Mouse (Mus musculus) forebrain, postnatal 0 days (tissue): ENCODE measurements around the gene Rnf181. TPM values are rescaled to one million over a fixed set of nuclear protein-coding genes. Genes with fewer than 3 reads are reported as not detected.

Experiments
- ATAC-seq: fragments of 200-750 bp; cut with Nextera tagmentation; 2 replicates; pipeline ENCODE4 v1.8.0; 2017; ENCODE audit warnings: mild to moderate bottlenecking, moderate library complexity
- DNase-seq: peaks from one replicate; pipeline ENCODE4 v3.0.0-alpha.2; 2015
- H3K27ac ChIP-seq: fragments of 300-500 bp; sonication (generic); 2 replicates; pipeline ENCODE4 v1.5.1; 2014; ENCODE audit warnings: low read depth, mild to moderate bottlenecking, antibody characterized with exemption, low read length, moderate library complexity, mixed read lengths
- H3K27me3 ChIP-seq: fragments of 300-500 bp; sonication (generic); 2 replicates; pipeline ENCODE4 v1.6.1; 2014; ENCODE audit warnings: mild to moderate bottlenecking, low read length, mixed read lengths; ENCODE audit not compliant: insufficient read depth
- H3K36me3 ChIP-seq: fragments of 300-500 bp; sonication (generic); 2 replicates; pipeline ENCODE4 v1.6.1; 2014; ENCODE audit warnings: mild to moderate bottlenecking, moderate library complexity; ENCODE audit not compliant: insufficient read depth
- H3K4me1 ChIP-seq: fragments of 300-500 bp; sonication (generic); 2 replicates; pipeline ENCODE4 v1.6.1; 2014; ENCODE audit warnings: antibody characterized with exemption; ENCODE audit not compliant: insufficient read depth
- H3K4me2 ChIP-seq: fragments of 300-500 bp; sonication (generic); 2 replicates; pipeline ENCODE4 v1.6.1; 2014; ENCODE audit warnings: low read depth, mild to moderate bottlenecking, moderate library complexity
- H3K4me3 ChIP-seq: fragments of 300-500 bp; sonication (generic); 2 replicates; pipeline ENCODE4 v1.5.1; 2014; ENCODE audit warnings: low read depth, low read length, mixed read lengths
- H3K9ac ChIP-seq: fragments of 300-500 bp; sonication (generic); 2 replicates; pipeline ENCODE4 v1.6.1; 2014; ENCODE audit warnings: mild to moderate bottlenecking
- H3K9me3 ChIP-seq: fragments of 300-500 bp; sonication (generic); 2 replicates; pipeline ENCODE4 v1.6.1; 2016; ENCODE audit warnings: low read length
- CTCF ChIP-seq: sonication (generic); IDR thresholded peaks from 2 replicates; pipeline ENCODE4 v1.5.1; 2016; ENCODE audit warnings: antibody characterized with exemption, control low read depth, low read depth
- WGBS: fragments of 180-500 bp; shearing (Covaris S2); extraction: QIAGEN DNeasy Blood & Tissue Kit; methylation state at CpG from one replicate; pipeline ENCODE4 v1.1.7; 2014; 5-methylcytosine and 5-hydroxymethylcytosine counted together
- polyA plus RNA-seq: library from polyadenylated mRNA; unstranded; fragments of >200 nt; fragmentation: Nextera tagmentation; extraction: Ambion mirVana; gene quantifications from 2 replicates; pipeline ENCODE4 v1.2.1, GENCODE M21; 2015
- total RNA-seq: library from RNA; depleted of rRNA; stranded (reverse); fragments of >200 nt; gene quantifications from 2 replicates; pipeline ENCODE4 v1.2.3, GENCODE M21; 2014

The Rnf181 gene
- total and polyA plus RNA-seq, 2 experiments from 2014 or later, result 76.3 to 117 TPM

DNA sequence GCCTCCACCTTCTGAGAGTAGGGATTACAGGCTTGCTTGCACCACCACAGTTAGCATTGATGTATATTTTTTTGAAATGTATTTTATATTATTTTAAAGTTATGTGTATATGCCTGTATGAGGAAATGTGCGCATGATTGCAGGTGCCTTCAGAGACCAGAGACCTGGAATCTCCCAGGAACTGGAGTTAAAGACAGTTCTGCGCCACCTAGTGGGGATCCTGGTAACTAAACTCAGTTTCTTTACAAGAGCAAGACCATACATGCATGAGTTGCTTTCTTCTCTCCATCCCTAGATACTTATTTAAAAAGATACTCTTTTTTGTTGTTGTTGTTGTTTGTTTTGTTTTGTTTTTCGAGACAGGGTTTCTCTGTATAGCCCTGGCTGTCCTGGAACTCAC, 42.8 kb upstream of the Rnf181 start:
- DNase-seq (peak; percentile 81), ATAC-seq (no peak)
- WGBS, result 11% methylated on average over 3 of the region's 3 CpGs
- Histone ChIP-seq H3K4me3 (no peak overlapping the region), H3K36me3 (no peaks in the 10 kb centered on the region), H3K9ac (no peak overlapping the region), H3K27ac (no peak overlapping the region), H3K9me3 (no peaks in the 10 kb centered on the region), H3K27me3 (no peaks in the 10 kb centered on the region), H3K4me2 (no peak overlapping the region), H3K4me1 (0 out of 2 replicates have a peak, but pooled peaks cover 4% of the 10 kb centered on the region)
- peak; percentile 74 for TF ChIP-seq CTCF

- no peak overlapping the region for H3K27ac ChIP-seq
- H3K27me3 ChIP-seq, result no peaks in the 10 kb centered on the region
- peak; percentile 94 for TF ChIP-seq CTCF
- no peaks in the 10 kb centered on the region for H3K9me3 ChIP-seq
- no peak overlapping the region for H3K4me3 ChIP-seq
- no peaks in the 10 kb centered on the region for H3K36me3 ChIP-seq
- no peak overlapping the region for H3K9ac ChIP-seq
- peak; percentile 82 for DNase-seq
- peak; percentile 79 for ATAC-seq
- no peak overlapping the region for H3K4me2 ChIP-seq
- 4% methylated on average over 5 of the region's 5 CpGs for WGBS
- no peaks in the 10 kb centered on the region for H3K4me1 ChIP-seq
These were observed 40.4 kb upstream of the Rnf181 start for GRCm38 (mm10) chr6:72407119-72407518.

DNA sequence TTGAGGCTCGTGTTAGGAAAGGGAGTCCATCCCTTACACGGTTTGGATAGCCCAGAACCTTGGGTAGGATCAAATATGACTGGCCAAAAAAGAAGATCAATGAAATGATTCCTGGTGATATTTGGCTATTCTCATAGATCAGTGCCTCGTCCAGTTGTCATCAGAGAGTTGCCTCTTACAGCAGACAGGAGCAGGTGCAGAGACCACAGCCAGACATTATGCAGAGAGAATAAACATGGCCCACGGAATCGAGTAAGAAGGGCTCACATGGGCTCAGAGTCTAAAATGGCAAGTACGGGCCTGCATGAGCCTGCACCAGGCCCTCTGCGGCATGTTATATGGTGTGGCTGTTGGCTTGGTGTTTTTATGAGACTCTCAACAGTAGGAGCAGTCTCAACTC, 38.6 kb upstream of the Rnf181 start:
- 87% methylated on average over 7 of the region's 7 CpGs for WGBS

GRCm38 (mm10) chr6:72401875-72402274, 35.1 kb upstream of the Rnf181 start:
- H3K36me3 ChIP-seq, result no peaks in the 10 kb centered on the region
- H3K27me3 ChIP-seq, result no peaks in the 10 kb centered on the region
- H3K4me3 ChIP-seq, result no peak overlapping the region
- no peak for ATAC-seq
- WGBS, result 17% methylated on average over 7 of the region's 7 CpGs
- DNase-seq, result peak; percentile 72
- H3K9ac ChIP-seq, result no peak overlapping the region
- TF ChIP-seq CTCF, result peak; percentile 77
- no peaks in the 10 kb centered on the region for H3K4me1 ChIP-seq
- no peak overlapping the region for H3K4me2 ChIP-seq
- no peaks in the 10 kb centered on the region for H3K9me3 ChIP-seq
- no peak overlapping the region for H3K27ac ChIP-seq

More for the DNA sequence above, 38.6 kb upstream of the Rnf181 start:
- Histone ChIP-seq H3K4me3 (no peak overlapping the region), H3K27me3 (no peaks in the 10 kb centered on the region), H3K9me3 (no peaks in the 10 kb centered on the region), H3K36me3 (no peaks in the 10 kb centered on the region), H3K4me1 (no peaks in the 10 kb centered on the region), H3K27ac (no peak overlapping the region), H3K9ac (no peak overlapping the region), H3K4me2 (no peak overlapping the region)
- no peak for DNase-seq
- TF ChIP-seq CTCF, result no peak
- no peak for ATAC-seq

GRCm38 (mm10) chr6:72399967-72400366, 33.2 kb upstream of the Rnf181 start:
- Histone ChIP-seq H3K4me1 (no peaks in the 10 kb centered on the region), H3K9ac (no peak overlapping the region), H3K9me3 (no peaks in the 10 kb centered on the region), H3K27me3 (no peaks in the 10 kb centered on the region), H3K4me2 (no peak overlapping the region), H3K27ac (no peak overlapping the region), H3K4me3 (no peak overlapping the region), H3K36me3 (no peaks in the 10 kb centered on the region)
- ATAC-seq (no peak), DNase-seq (no peak)
- no peak for TF ChIP-seq CTCF
- 54% methylated on average over 2 of the region's 2 CpGs for WGBS

GRCm38 (mm10) chr6:72396837-72397251, 30.1 kb upstream of the Rnf181 start:
- H3K4me2 ChIP-seq, result no peak overlapping the region
- ATAC-seq, result no peak
- no peak overlapping the region for H3K4me3 ChIP-seq
- H3K27me3 ChIP-seq, result no peaks in the 10 kb centered on the region
- DNase-seq, result no peak
- TF ChIP-seq CTCF, result no peak
- WGBS, result 78% methylated on average over 10 of the region's 10 CpGs
- no peaks in the 10 kb centered on the region for H3K4me1 ChIP-seq
- no peaks in the 10 kb centered on the region for H3K9me3 ChIP-seq
- no peak overlapping the region for H3K9ac ChIP-seq
- no peak overlapping the region for H3K27ac ChIP-seq
- no peaks in the 10 kb centered on the region for H3K36me3 ChIP-seq

DNA sequence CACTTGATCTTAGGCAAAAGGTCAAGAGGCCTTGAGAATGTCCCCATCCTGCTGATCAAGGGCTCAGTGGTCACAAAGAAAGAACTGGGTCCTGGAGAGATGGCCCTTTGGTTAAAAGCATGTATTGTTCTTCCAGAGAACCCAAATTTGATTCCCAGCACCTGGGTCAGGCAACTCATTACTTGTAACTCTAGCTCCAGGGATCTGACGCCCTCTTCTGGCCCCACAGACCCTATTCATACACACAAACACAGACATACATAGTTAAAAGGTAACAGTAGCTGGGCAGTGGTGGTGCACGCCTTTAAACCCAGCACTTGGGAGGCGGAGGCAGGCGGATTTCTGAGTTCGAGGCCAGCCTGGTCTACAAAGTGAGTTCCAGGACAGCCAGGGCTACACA, 25.6 kb upstream of the Rnf181 start:
- no peak for DNase-seq
- Histone ChIP-seq H3K4me3 (no peak overlapping the region), H3K9me3 (no peaks in the 10 kb centered on the region), H3K4me2 (no peak overlapping the region), H3K4me1 (0 out of 2 replicates have a peak, but pooled peaks cover 4% of the 10 kb centered on the region), H3K27me3 (no peaks in the 10 kb centered on the region; the same call in 1 of the 2 replicates), H3K9ac (no peak overlapping the region), H3K36me3 (no peaks in the 10 kb centered on the region), H3K27ac (no peak overlapping the region)
- WGBS, result 88% methylated on average over 5 of the region's 5 CpGs
- ATAC-seq, result no peak
- no peak for TF ChIP-seq CTCF
